Mouse (Mus musculus): ENCODE results near the gene Hist1h4d.

The Hist1h4d gene

GRCm38 (mm10) chr13:23593051-23593770, 11.8 kb downstream of the Hist1h4d start:
- DNase-seq (ENCODE audit: low spot score) = no peak

- no peak for DNase-seq (ENCODE audit: low spot score)
Observed at GRCm38 (mm10) chr13:23595185-23595584, 13.8 kb downstream of the Hist1h4d start.

- DNase-seq (ENCODE audit: low spot score) = no peak
Observed at GRCm38 (mm10) chr13:23595622-23596372, 14.4 kb downstream of the Hist1h4d start.

GRCm38 (mm10) chr13:23597957-23598356, 16.6 kb downstream of the Hist1h4d start:
- peak; percentile 70 for DNase-seq (ENCODE audit: low spot score)

GRCm38 (mm10) chr13:23603182-23603699, 21.8 kb downstream of the Hist1h4d start:
- DNase-seq (ENCODE audit: low spot score) = no peak

- DNase-seq (ENCODE audit: low spot score) = no peak
Observed at GRCm38 (mm10) chr13:23604452-23604851, 23.1 kb downstream of the Hist1h4d start.

- no peak for DNase-seq (ENCODE audit: low spot score)
Observed at GRCm38 (mm10) chr13:23605052-23605451, 23.7 kb downstream of the Hist1h4d start.

- DNase-seq (ENCODE audit: low spot score) = no peak
Observed at GRCm38 (mm10) chr13:23609209-23609608, 27.8 kb downstream of the Hist1h4d start.

- DNase-seq (ENCODE audit: low spot score) = no peak
Observed at GRCm38 (mm10) chr13:23609844-23610243, 28.4 kb downstream of the Hist1h4d start.

- DNase-seq (ENCODE audit: low spot score) = no peak
Observed at GRCm38 (mm10) chr13:23610393-23610792, 29.0 kb downstream of the Hist1h4d start.

GRCm38 (mm10) chr13:23611638-23612037, 30.2 kb downstream of the Hist1h4d start:
- no peak for DNase-seq (ENCODE audit: low spot score)

GRCm38 (mm10) chr13:23620056-23620732, 38.8 kb downstream of the Hist1h4d start:
- DNase-seq (ENCODE audit: low spot score) = no peak

- DNase-seq (ENCODE audit: low spot score) = peak; percentile 48
Observed at GRCm38 (mm10) chr13:23620733-23621531, 39.5 kb downstream of the Hist1h4d start, which contains the start of gene Hist1h2be. TSS of gene Hist1h2be (minus strand) at chr13:23621124.

GRCm38 (mm10) chr13:23621532-23622174, 40.3 kb downstream of the Hist1h4d start:
- peak; percentile 57 for DNase-seq (ENCODE audit: low spot score)

- DNase-seq (ENCODE audit: low spot score) = peak; percentile 91
Observed at GRCm38 (mm10) chr13:23622175-23622671, 40.8 kb downstream of the Hist1h4d start, which contains the start of gene Hist1h1e. TSS of gene Hist1h1e (minus strand) at chr13:23622558.

- no peak for DNase-seq (ENCODE audit: low spot score)
Observed at GRCm38 (mm10) chr13:23622861-23623450, 41.6 kb downstream of the Hist1h4d start.

- no peak for DNase-seq (ENCODE audit: low spot score)
Observed at GRCm38 (mm10) chr13:23630653-23631052, 49.3 kb downstream of the Hist1h4d start.
